Mouse (Mus musculus) liver, postnatal 0 days (tissue): Measurements from ENCODE around the gene Vash2.

Experiments used
- CTCF ChIP-seq: sonication (generic); IDR thresholded peaks from 2 replicates; pipeline ENCODE4 v1.5.1; 2016; ENCODE audit warnings: antibody characterized with exemption, low read depth
- EP300 ChIP-seq: IDR thresholded peaks from 2 replicates; pipeline ENCODE4 v1.6.1; 2016; ENCODE audit warnings: antibody characterized with exemption, low read depth, mild to moderate bottlenecking

DNA sequence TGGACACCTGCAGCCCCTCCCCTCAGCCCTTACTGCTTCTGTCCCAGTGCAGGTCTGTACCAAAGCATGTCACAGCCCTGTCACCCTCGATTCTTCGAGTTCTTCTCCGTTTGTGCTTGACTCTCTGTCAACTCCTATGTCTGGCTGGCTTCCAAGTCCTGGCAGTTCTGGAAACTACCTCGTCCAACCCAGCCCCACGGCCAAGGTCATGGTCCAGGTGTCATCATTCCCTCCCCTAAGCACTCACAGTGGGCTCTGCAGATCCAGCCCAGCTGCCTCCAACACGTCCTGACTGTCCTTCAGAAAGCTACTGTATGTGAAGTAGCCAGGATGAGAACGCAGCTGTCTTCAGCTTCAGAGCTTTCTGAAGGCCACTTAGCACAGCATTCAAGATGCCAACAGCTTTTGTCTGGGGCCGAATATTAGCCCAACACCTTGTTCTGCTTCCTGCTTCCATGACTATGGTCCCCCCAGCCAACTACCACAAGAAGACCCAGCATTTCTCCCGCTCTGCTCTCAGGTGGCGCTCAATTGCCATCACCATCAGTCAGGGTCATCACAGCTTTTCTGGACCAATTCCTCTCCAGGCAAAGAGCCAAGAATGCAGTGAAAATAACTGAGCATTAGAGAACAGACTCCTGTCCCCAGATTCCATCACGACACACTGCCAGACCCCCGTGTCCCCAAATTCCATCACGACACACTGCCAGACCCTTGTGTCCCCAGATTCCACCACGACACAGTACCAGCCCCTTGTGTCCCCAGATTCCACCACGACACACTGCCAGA is 13.9 kb downstream of the Vash2 start:
- TF ChIP-seq CTCF = no peak
- no peak for TF ChIP-seq EP300
